Mouse (Mus musculus) liver, embryonic 18 days (tissue): Measurements from ENCODE around the gene Timd4. TPM values are rescaled to one million over a fixed set of nuclear protein-coding genes. Genes with fewer than 3 reads are reported as not detected.

Source experiments
- polyA plus RNA-seq: library from polyadenylated mRNA; depleted of rRNA; stranded (reverse); fragments of >200 nt; gene quantifications from 2 replicates; pipeline ENCODE4 v1.2.3, GENCODE M21; 2012; rRNA removed

The Timd4 gene
- polyA plus RNA-seq: 7.2 and 7.9 TPM in 2 replicates

DNA sequence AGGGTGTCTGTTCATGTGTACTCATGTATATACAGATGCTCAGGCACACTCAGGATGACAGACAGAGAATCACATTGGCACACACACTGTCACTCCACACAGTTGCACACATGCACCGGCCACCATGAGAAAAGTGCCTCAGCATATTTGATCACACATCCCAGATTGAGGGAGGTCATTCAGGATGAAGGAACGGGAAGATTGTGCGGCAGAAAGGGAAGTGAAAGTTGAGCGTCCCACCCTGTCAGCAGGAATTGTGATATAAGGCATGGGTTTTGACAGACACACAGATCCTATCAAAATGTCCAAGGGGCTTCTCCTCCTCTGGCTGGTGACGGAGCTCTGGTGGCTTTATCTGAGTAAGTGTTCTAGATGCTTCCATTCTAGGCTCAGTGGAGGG is at the start of gene Timd4:
TSS of gene Timd4 (plus strand) at position 290 of the 400 bp plus-strand sequence.

Other genes with a start within 250 kb of the Timd4 start
- not detected in 2 replicates for gene BC053393, start 239.3 kb upstream of the Timd4 start, polyA plus RNA-seq
- not detected in 2 replicates for gene Dppa1, start 181.5 kb upstream of the Timd4 start, polyA plus RNA-seq
- gene Timd2, start 103.7 kb upstream of the Timd4 start, polyA plus RNA-seq: 56.2 and 65.3 TPM in 2 replicates
- gene Havcr1, start 75.7 kb upstream of the Timd4 start, polyA plus RNA-seq: 0.06 and 0.08 TPM in 2 replicates